Mouse (Mus musculus) brain, embryonic 14.5 days (tissue): Measurements from ENCODE around the gene Usp49.

Experiments
- CTCF ChIP-seq: fragments of 200-500 bp; IDR thresholded peaks from 2 replicates; pipeline ENCODE4 v1.5.1; 2012; ENCODE audit warnings: inconsistent platforms, mild to moderate bottlenecking, moderate library complexity, borderline replicate concordance; ENCODE audit not compliant: insufficient read depth, insufficient read length; ENCODE audit errors: extremely low read depth
- POLR2A ChIP-seq: fragments of 200-500 bp; IDR thresholded peaks from 2 replicates; pipeline ENCODE4 v1.6.1; 2012; ENCODE audit warnings: mild to moderate bottlenecking, inconsistent platforms, borderline replicate concordance; ENCODE audit not compliant: poor library complexity, insufficient read depth, insufficient read length, severe bottlenecking; ENCODE audit errors: extremely low read depth

DNA sequence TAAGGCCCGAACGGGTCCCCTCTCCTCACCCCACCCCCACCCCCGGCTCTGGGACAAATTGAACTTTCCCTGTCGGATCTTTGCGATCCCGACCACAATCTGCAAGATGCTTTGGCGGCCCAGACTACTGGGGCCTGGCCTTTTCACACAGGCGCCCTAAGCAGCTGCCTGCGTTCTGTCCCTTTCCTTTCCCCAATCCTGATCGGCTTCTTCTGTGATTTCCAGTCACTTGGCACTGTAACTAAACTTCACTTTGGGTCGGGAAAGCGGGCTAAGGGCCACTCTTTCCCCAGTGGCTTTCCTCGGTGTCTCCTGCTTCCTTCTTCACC is 36.7 kb upstream of the Usp49 start:
- TF ChIP-seq POLR2A, result no peak
- TF ChIP-seq CTCF, result no peak
